9 mouse cellular contexts compared by ENCODE assay signal in the genomic region with DNA sequence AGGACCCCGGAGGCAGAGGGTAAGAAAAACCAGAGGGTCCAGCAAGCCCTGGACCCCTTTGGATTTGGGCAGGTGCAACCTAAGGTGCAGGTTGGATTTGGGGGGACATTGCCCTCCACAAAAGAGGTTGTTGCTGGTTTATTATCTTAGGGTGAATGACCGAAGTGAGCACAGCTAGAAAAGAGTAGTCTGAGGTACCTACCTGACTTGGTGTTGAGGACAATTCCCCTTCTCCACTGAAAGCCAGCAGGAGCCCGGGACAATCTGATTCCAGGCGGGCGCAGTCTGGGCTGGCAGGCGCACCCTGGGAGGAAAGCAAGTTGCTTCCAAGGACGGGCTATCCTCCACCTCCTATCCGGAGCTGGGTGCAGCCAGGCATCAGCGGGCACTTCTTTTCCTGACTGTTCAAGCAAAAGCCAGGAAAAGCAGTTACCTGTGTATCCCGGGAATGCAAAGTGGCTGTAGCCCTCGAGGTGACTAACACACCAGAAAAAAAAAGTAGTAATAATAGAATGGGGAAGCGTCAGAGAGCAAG. TPM values are rescaled to one million over a fixed set of nuclear protein-coding genes. Genes with fewer than 3 reads are reported as not detected.
DNase-seq lines count a peak whose midpoint lies in the region; ATAC-seq and TF ChIP-seq lines count a peak whose summit lies in the region.
"Had no signal": no experiment of that assay in that cellular context is flagged by ENCODE, and none has a peak within 500 bp of the region (broad histone marks: within the 10 kb centered on the region; RNA-seq: fewer than 3 reads in every experiment).

A gene (minus strand): TSS at position 485 of the 535 bp plus-strand sequence.

- no peak for ATAC-seq in hindbrain, embryonic 16.5 days
- ATAC-seq in midbrain, embryonic 11.5 days (ENCODE audit: low FRiP score): no peak

- H3K36me3 ChIP-seq in heart, embryonic 10.5 days: no peaks in the 10 kb centered on the region
- H3K36me3 ChIP-seq in ES-E14 (ENCODE audit: control insufficient read depth, insufficient read depth, low read length, poor library complexity, severe bottlenecking): no peaks in the 10 kb centered on the region
- no peaks in the 10 kb centered on the region for H3K36me3 ChIP-seq in hindbrain, embryonic 16.5 days (ENCODE audit: control insufficient read depth, insufficient read depth, low read length)
- H3K36me3 ChIP-seq in midbrain, embryonic 11.5 days (ENCODE audit: control insufficient read depth, insufficient read depth, low read length): no peaks in the 10 kb centered on the region

- peaks cover 55% of the 10 kb centered on the region for H3K27me3 ChIP-seq in heart, embryonic 10.5 days (ENCODE audit: insufficient read depth, poor library complexity, severe bottlenecking)
- H3K27me3 ChIP-seq in hindbrain, embryonic 16.5 days (replicated peaks; ENCODE audit: control insufficient read depth, insufficient read depth, low read length): peaks cover 27% of the 10 kb centered on the region
- peaks cover 31% of the 10 kb centered on the region for H3K27me3 ChIP-seq in midbrain, embryonic 11.5 days (ENCODE audit: control insufficient read depth, insufficient read depth, low read length)

- H3K27ac ChIP-seq in heart, embryonic 10.5 days: no peak within 1 kb of the TSS
- no peak within 1 kb of the TSS for H3K27ac ChIP-seq in ES-E14 (ENCODE audit: insufficient read depth, low read depth, low read length, poor library complexity, severe bottlenecking)
- no peak within 1 kb of the TSS for H3K27ac ChIP-seq in hindbrain, embryonic 16.5 days (ENCODE audit: low read depth, low read length)
- no peak within 1 kb of the TSS for H3K27ac ChIP-seq in midbrain, embryonic 11.5 days (ENCODE audit: low read depth, low read length)

- H3K4me3 ChIP-seq in heart, embryonic 10.5 days: peak within 1 kb of the TSS; percentile 71
- peak within 1 kb of the TSS; percentile 71 to 76 for H3K4me3 ChIP-seq in ES-E14 (ENCODE audit: insufficient read depth in 1 of 2, low read depth in 1 of 2, low read length in 2 of 2, poor library complexity in 1 of 2, severe bottlenecking in 1 of 2)
- H3K4me3 ChIP-seq in hindbrain, embryonic 16.5 days (ENCODE audit: low read length): peak within 1 kb of the TSS; percentile 59
- H3K4me3 ChIP-seq in midbrain, embryonic 11.5 days (ENCODE audit: low read depth, low read length): peak within 1 kb of the TSS; percentile 57

- no peak for DNase-seq in heart, embryonic 10.5 days (ENCODE audit: low spot score)
- no peak for DNase-seq in heart, postnatal 4 days
- DNase-seq in ES-E14 (ENCODE audit: low read depth, low spot score): no peak
- peak; percentile 90 for DNase-seq in midbrain, embryonic 11.5 days (ENCODE audit: low spot score, missing footprints)
- no peak for DNase-seq in frontal cortex, postnatal 10 days (ENCODE audit: low spot score in 2 of 2)
- DNase-seq in thymus, postnatal 4 days: no peak
- no peak for DNase-seq in thymus, postnatal 36 days

- in situ Hi-C loops in ES-E14 (cut with MboI; ENCODE audit: low sequenced_read_pairs in 2 of 2, unreplicated experiment in 2 of 2): no loop called here

- H3K9me3 ChIP-seq in heart, embryonic 10.5 days: no peaks in the 10 kb centered on the region
- no peaks in the 10 kb centered on the region for H3K9me3 ChIP-seq in ES-E14 (ENCODE audit: control insufficient read depth, insufficient read depth, low read depth, low read length)
- no peaks in the 10 kb centered on the region for H3K9me3 ChIP-seq in hindbrain, embryonic 16.5 days (ENCODE audit: control insufficient read depth, low read length)
- no peaks in the 10 kb centered on the region for H3K9me3 ChIP-seq in midbrain, embryonic 11.5 days (ENCODE audit: control insufficient read depth, low read length)

- 2% methylated on average over 12 of the region's 12 CpGs for WGBS in heart, embryonic 10.5 days
- 2% methylated on average over 12 of the region's 12 CpGs for WGBS in hindbrain, embryonic 16.5 days
- 4% methylated on average over 12 of the region's 12 CpGs for WGBS in midbrain, embryonic 11.5 days

- peaks cover 13% of the 10 kb centered on the region; the same call in 1 of the 2 replicates for H3K4me1 ChIP-seq in heart, embryonic 10.5 days
- no peaks in the 10 kb centered on the region for H3K4me1 ChIP-seq in ES-E14 (ENCODE audit: control insufficient read depth in 2 of 2, insufficient read depth in 2 of 2, low read length in 2 of 2, poor library complexity in 1 of 2)
- peaks cover 12% of the 10 kb centered on the region for H3K4me1 ChIP-seq in hindbrain, embryonic 16.5 days (ENCODE audit: control insufficient read depth, insufficient read depth, low read depth, low read length)
- 0 out of 2 replicates have a peak, but pooled peaks cover 4% of the 10 kb centered on the region for H3K4me1 ChIP-seq in midbrain, embryonic 11.5 days (ENCODE audit: control insufficient read depth, insufficient read depth, low read length)

- peak within 1 kb of the TSS; percentile 67 for H3K9ac ChIP-seq in ES-E14 (ENCODE audit: insufficient read depth, low read depth, low read length, poor library complexity, severe bottlenecking)
- H3K9ac ChIP-seq in hindbrain, embryonic 16.5 days (ENCODE audit: low read depth, low read length): peak within 1 kb of the TSS; percentile 50
- H3K9ac ChIP-seq in midbrain, embryonic 11.5 days (ENCODE audit: low read length): peak within 1 kb of the TSS; percentile 38; the same call in 1 of the 2 replicates

- peak within 1 kb of the TSS; percentile 100 for H3K4me2 ChIP-seq in hindbrain, embryonic 16.5 days (ENCODE audit: low read length)
- H3K4me2 ChIP-seq in midbrain, embryonic 11.5 days: peak within 1 kb of the TSS; percentile 95

TF ChIP-seq in ES-E14, 5 proteins besides CTCF, POLR2A, EP300 and RAD21:
- TF ChIP-seq HCFC1 (IDR thresholded peaks at IDR 0.05; ENCODE audit: borderline replicate concordance, insufficient read depth, low read length) (no peak), CHD2 (IDR thresholded peaks at IDR 0.05; ENCODE audit: low read depth, low read length) (no peak), ZC3H11A (IDR thresholded peaks at IDR 0.05; ENCODE audit: borderline replicate concordance, low read depth, low read length) (no peak), MAFK (IDR thresholded peaks at IDR 0.05; ENCODE audit: insufficient read depth, low read depth, low read length) (no peak), ZNF384 (IDR thresholded peaks at IDR 0.05; ENCODE audit: low read depth, low read length) (no peak)

RNA-seq across cellular contexts. Expression of the gene that starts here (rescaled TPM):
- polyA plus RNA-seq in heart, embryonic 10.5 days (2016; fragmentation: Nextera tagmentation; extraction: Ambion mirVana): 0.81 and 1.4 TPM in 2 replicates
- total RNA-seq in heart, postnatal 4 days (2021): not detected
- 0.85 and 1.1 TPM in 2 replicates for total RNA-seq in ES-E14 (2012; rRNA removed)
- 6.3 and 8.7 TPM in 2 replicates for polyA plus RNA-seq in hindbrain, embryonic 16.5 days (2015; fragmentation: Nextera tagmentation; extraction: Ambion mirVana)
- 0.82 and 0.84 TPM in 2 replicates for polyA plus RNA-seq in midbrain, embryonic 11.5 days (2014; fragmentation: Nextera tagmentation; extraction: Ambion mirVana)
- polyA plus RNA-seq: C2C12 had no signal

Comparison
In these comparisons a context has a peak if more than half of its experiments do, and no peak if none do; other contexts are left out.
1. Peak in DNase-seq, H3K4me3 ChIP-seq, H3K9ac ChIP-seq and H3K4me2 ChIP-seq in midbrain, embryonic 11.5 days; RNA of the gene not detected or under 1 TPM.